Mouse (Mus musculus) midbrain, embryonic 15.5 days (tissue): ENCODE data around the gene Elmsan1. TPM values are rescaled to one million over a fixed set of nuclear protein-coding genes. Genes with fewer than 3 reads are reported as not detected.

Experiments
- ATAC-seq: fragments of 200-750 bp; cut with Nextera tagmentation; replicated peaks from 2 replicates; pipeline ENCODE4 v1.8.0; 2017; ENCODE audit warnings: moderate TSS enrichment
- H3K27ac ChIP-seq: fragments of 300-500 bp; sonication (generic); 2 replicates; pipeline ENCODE4 v1.5.1; 2015; ENCODE audit warnings: mild to moderate bottlenecking, inconsistent platforms
- H3K27me3 ChIP-seq: fragments of 300-500 bp; sonication (generic); replicated peaks from 2 replicates; pipeline ENCODE4 v1.6.1; 2015; ENCODE audit warnings: inconsistent platforms
- H3K36me3 ChIP-seq: fragments of 300-500 bp; sonication (generic); replicated peaks from 2 replicates; pipeline ENCODE4 v1.6.1; 2015; ENCODE audit warnings: inconsistent platforms
- H3K4me1 ChIP-seq: fragments of 300-500 bp; sonication (generic); 2 replicates; pipeline ENCODE4 v1.6.1; 2015; ENCODE audit warnings: inconsistent platforms
- H3K4me2 ChIP-seq: fragments of 300-500 bp; sonication (generic); 2 replicates; pipeline ENCODE4 v1.6.1; 2015; ENCODE audit warnings: inconsistent platforms, mild to moderate bottlenecking, moderate library complexity
- H3K4me3 ChIP-seq: fragments of 300-500 bp; sonication (generic); 2 replicates; pipeline ENCODE4 v1.5.1; 2015; ENCODE audit warnings: mild to moderate bottlenecking, inconsistent platforms
- H3K9ac ChIP-seq: fragments of 300-500 bp; sonication (generic); 2 replicates; pipeline ENCODE4 v1.6.1; 2015; ENCODE audit warnings: mild to moderate bottlenecking, inconsistent platforms
- H3K9me3 ChIP-seq: fragments of 300-500 bp; sonication (generic); 2 replicates; pipeline ENCODE4 v1.6.1; 2016; ENCODE audit warnings: inconsistent platforms
- WGBS: fragments of 180-500 bp; shearing (Covaris S2); methylation state at CpG from one replicate; pipeline ENCODE4 v1.1.7; 2015; ENCODE audit warnings: mixed read lengths; 5-methylcytosine and 5-hydroxymethylcytosine counted together
- polyA plus RNA-seq: library from polyadenylated mRNA; unstranded; fragments of >200 nt; fragmentation: Nextera tagmentation; extraction: Ambion mirVana; gene quantifications from 2 replicates; pipeline ENCODE4 v1.2.1, GENCODE M21; 2015

Gene Elmsan1
- polyA plus RNA-seq, 1 experiment from 2014 or later: 4.4 TPM

DNA sequence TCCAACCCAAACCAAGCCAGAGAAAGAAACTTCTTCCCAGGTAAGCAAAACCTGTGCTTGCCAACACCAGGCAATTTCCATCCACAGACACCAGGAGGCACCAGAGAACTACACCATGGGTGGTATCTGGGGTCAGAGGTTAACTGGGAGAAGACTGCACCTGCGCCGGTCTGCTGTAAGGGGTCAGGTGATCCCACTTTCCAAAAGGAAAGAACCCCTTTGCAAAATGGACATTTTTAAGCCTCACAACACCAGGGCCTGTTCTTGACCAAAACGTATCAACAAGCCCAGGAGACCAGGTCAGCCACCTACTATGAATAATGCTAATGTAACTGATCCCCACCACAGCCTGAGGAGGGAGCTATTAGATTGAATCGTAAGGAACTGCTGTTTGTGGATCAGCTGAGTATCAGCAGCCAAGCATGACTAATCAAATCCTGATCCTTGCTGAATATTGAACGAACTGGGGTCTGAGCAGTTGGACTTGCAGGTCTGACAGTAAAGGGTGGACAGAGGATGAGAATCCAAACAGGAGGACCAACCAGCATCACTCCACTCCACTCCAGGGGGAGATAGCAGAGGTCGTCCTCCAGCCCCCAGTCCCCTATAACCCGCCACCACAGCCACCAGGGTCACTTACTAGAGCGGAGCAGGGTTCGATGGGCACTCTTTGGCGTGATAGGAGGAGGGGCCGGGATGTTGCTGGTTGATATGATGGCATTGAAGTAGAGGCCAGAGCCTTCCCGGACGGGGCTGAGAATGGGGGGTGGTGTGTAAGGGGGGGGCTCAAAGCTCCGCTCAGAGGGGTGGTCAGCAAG lies 56.9 kb downstream of the Elmsan1 start:
- Histone ChIP-seq H3K4me3 (no peak overlapping the region), H3K36me3 (peaks cover 6% of the 10 kb centered on the region), H3K27ac (no peak overlapping the region), H3K4me1 (no peaks in the 10 kb centered on the region), H3K9me3 (no peaks in the 10 kb centered on the region), H3K27me3 (no peaks in the 10 kb centered on the region), H3K9ac (no peak overlapping the region), H3K4me2 (no peak overlapping the region)
- peak; percentile 48; the same call in 1 of the 2 replicates for ATAC-seq
- WGBS: 65% methylated on average over 14 of the region's 14 CpGs

DNA sequence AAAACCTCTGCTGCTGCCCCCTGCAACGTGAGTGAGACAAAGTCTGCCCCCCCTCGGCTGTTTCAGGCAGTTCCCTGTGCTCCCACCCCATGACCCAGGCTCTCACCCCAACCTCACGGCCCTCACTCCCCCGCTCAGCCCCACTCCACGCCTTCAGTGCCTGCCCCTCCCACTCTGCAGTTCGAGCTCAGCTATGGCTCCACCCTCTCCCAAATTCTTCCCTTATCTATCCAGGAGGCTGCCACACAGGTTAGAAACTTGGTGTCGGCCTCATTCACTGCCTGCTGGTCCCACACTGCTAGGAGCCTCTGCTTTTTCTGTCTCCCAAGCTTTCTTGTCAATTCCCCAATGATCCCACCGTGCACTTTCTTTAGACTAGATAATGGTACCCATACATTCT lies 57.6 kb downstream of the Elmsan1 start:
- Histone ChIP-seq H3K9me3 (no peaks in the 10 kb centered on the region), H3K4me3 (no peak overlapping the region), H3K4me1 (no peaks in the 10 kb centered on the region), H3K36me3 (peaks cover 9% of the 10 kb centered on the region), H3K27ac (no peak overlapping the region), H3K4me2 (no peak overlapping the region), H3K9ac (no peak overlapping the region), H3K27me3 (no peaks in the 10 kb centered on the region)
- 81% methylated on average over 8 of the region's 8 CpGs for WGBS
- ATAC-seq: no peak

DNA sequence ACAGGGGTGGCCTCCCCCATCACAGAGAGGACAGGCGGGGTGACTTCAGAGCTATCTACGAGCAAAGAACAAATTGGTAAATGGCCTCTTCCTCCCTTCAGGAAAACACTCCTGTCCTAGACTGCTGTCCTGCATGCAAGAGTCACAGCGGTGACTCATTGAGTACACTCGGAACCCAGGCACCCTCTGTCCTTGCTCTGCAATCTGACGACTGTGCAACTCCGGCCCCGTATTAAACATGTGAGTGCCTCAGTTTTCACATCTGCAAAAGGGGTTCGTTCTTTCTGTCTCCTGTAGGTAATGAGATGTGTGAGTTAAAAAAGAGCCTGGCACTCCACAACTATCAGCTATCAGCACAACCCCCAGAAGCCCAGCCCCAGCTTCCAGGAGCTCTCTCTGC lies 58.2 kb downstream of the Elmsan1 start:
- 94% methylated on average over 8 of the region's 8 CpGs for WGBS
- Histone ChIP-seq H3K36me3 (peaks cover 11% of the 10 kb centered on the region), H3K27me3 (no peaks in the 10 kb centered on the region), H3K4me2 (no peak overlapping the region), H3K4me1 (no peaks in the 10 kb centered on the region), H3K9ac (no peak overlapping the region), H3K9me3 (no peaks in the 10 kb centered on the region), H3K27ac (no peak overlapping the region), H3K4me3 (no peak overlapping the region)
- ATAC-seq: no peak

DNA sequence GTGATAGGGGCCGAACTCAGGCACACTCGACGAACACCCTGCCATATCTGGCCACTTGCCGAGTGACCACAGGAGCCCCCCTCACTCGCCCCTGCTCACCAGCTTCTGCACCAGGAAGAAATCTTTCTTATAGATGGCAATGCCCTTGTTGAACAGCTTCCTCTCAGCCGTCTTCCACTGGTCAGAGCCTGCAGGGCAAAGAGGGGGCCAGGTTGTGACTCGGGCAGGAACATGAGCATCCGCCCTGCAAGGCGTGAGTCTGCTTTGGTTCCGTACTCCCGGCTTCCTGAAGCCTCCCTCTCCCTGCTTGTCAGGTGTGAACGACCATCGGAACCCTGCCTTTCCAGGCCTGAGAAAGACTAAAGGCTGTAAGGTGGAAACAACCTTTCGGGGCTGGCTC lies 60.5 kb downstream of the Elmsan1 start:
- Histone ChIP-seq H3K27ac (no peak overlapping the region), H3K4me2 (no peak overlapping the region), H3K9me3 (no peaks in the 10 kb centered on the region), H3K4me3 (no peak overlapping the region), H3K4me1 (no peaks in the 10 kb centered on the region), H3K36me3 (peaks cover 11% of the 10 kb centered on the region), H3K27me3 (no peaks in the 10 kb centered on the region), H3K9ac (no peak overlapping the region)
- no peak for ATAC-seq
- WGBS: 93% methylated on average over 14 of the region's 14 CpGs

DNA sequence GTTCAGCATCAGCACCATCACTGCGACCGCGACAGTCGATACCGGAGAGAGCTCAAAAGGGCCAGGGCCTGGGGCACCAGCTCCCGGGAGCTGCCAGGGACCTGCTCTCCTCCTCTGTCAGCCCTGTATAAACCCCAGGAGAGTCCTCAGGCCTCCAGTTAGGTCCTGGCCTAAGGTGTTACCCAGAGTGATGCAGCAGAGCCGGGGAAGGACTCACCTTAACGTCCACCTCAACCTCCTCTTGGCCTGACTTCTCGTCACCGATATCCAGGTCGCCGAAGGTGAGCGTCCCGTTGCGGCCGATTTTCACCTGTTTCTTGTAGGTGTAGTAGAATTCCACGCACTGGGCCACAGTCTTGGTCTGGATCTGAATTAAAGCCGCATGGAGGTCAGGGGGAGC lies 62.5 kb downstream of the Elmsan1 start:
- Histone ChIP-seq H3K4me3 (no peak overlapping the region), H3K36me3 (peaks cover 11% of the 10 kb centered on the region), H3K9ac (no peak overlapping the region), H3K27me3 (no peaks in the 10 kb centered on the region), H3K27ac (no peak overlapping the region), H3K4me1 (no peaks in the 10 kb centered on the region), H3K9me3 (no peaks in the 10 kb centered on the region), H3K4me2 (no peak overlapping the region)
- WGBS: 95% methylated on average over 18 of the region's 18 CpGs
- no peak for ATAC-seq

DNA sequence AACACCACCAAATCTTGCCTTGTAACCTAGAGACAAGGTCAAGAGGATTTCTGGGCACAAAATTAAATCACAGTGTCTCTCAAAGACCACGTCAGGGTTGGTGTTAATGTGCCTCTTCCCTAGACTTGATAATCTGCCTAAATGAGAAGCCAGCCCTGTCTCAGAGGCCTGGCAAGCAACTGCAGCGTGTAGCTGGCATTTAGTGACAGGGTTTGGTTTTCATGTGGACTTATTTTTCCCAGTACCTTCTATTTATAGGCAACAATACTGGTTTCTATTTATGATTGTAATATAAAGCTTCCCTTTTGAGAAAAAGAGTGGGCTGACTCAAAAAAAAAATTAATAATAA lies 63.2 kb downstream of the Elmsan1 start:
- ATAC-seq: no peak
- no peak overlapping the region for H3K27ac ChIP-seq
- no peaks in the 10 kb centered on the region for H3K9me3 ChIP-seq
- no peaks in the 10 kb centered on the region for H3K4me1 ChIP-seq
- no peaks in the 10 kb centered on the region for H3K27me3 ChIP-seq
- 77% methylated on average over 2 of the region's 2 CpGs for WGBS
- H3K4me3 ChIP-seq: no peak overlapping the region
- H3K4me2 ChIP-seq: no peak overlapping the region
- no peak overlapping the region for H3K9ac ChIP-seq
- H3K36me3 ChIP-seq: peaks cover 11% of the 10 kb centered on the region

DNA sequence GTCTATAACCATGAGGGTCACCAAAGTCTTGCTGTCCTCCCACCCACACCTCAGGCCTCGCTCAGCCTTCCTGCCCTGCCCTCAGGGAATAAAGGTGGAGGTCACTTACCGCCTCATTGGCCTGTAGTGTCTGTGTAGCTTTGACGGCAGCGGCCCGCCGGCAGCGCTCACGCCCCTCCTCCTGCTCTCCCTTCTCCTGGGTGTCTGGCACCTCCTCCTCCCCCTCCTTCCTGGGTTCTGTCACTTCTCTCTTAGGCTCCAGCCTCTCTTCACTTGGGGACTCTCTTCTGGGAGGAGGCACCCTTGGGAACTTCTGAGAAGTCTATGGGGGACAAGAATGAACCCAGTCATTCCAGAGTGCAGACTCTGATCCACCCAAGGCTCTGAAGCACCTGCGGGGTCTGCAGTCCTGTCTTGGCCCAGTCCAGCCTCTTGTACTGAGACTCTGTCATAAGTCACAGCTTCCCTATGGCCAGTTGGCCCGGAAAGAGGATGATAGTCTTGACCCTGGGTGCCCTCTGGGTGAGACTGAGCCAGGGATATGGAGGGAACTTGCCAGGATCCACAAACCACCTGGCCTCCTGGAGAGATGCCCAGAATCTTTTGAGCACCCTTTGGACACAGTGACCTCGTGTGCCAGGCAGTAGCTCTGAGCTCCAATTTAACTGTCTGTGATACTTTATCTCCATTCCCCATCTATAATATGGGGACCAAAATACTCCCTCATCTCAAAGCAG lies 63.7 kb downstream of the Elmsan1 start:
- ATAC-seq: no peak
- 74% methylated on average over 11 of the region's 11 CpGs for WGBS
- Histone ChIP-seq H3K9me3 (no peaks in the 10 kb centered on the region), H3K9ac (no peak overlapping the region), H3K27me3 (no peaks in the 10 kb centered on the region), H3K36me3 (peaks cover 11% of the 10 kb centered on the region), H3K4me3 (no peak overlapping the region), H3K4me2 (no peak overlapping the region), H3K4me1 (peaks cover 4% of the 10 kb centered on the region), H3K27ac (no peak overlapping the region)

DNA sequence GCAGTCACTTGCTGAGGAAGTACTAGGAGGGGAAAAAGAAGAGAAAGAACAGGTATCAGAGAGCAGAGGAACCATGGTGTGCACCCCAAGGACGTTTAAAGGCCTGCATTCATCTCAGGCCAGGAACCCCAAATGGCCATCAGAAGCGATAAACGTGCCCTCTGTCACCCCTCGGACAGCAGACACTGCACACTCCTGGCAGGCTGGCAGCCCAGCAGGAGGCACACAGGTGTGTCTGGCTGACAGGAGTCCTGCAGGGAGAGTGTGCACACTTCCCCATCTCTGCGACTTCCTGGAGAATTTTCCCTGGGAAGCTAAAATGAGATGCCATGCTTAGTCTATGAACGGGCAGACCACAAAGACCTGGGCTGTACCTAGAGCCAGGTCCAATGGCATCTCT lies 65.3 kb downstream of the Elmsan1 start:
- H3K27ac ChIP-seq: no peak overlapping the region
- WGBS: 85% methylated on average over 6 of the region's 6 CpGs
- peaks cover 11% of the 10 kb centered on the region; the same call in 1 of the 2 replicates for H3K36me3 ChIP-seq
- H3K4me2 ChIP-seq: no peak overlapping the region
- no peaks in the 10 kb centered on the region for H3K9me3 ChIP-seq
- no peak overlapping the region for H3K4me3 ChIP-seq
- peaks cover 14% of the 10 kb centered on the region for H3K4me1 ChIP-seq
- ATAC-seq: no peak
- H3K27me3 ChIP-seq: no peaks in the 10 kb centered on the region
- no peak overlapping the region for H3K9ac ChIP-seq

DNA sequence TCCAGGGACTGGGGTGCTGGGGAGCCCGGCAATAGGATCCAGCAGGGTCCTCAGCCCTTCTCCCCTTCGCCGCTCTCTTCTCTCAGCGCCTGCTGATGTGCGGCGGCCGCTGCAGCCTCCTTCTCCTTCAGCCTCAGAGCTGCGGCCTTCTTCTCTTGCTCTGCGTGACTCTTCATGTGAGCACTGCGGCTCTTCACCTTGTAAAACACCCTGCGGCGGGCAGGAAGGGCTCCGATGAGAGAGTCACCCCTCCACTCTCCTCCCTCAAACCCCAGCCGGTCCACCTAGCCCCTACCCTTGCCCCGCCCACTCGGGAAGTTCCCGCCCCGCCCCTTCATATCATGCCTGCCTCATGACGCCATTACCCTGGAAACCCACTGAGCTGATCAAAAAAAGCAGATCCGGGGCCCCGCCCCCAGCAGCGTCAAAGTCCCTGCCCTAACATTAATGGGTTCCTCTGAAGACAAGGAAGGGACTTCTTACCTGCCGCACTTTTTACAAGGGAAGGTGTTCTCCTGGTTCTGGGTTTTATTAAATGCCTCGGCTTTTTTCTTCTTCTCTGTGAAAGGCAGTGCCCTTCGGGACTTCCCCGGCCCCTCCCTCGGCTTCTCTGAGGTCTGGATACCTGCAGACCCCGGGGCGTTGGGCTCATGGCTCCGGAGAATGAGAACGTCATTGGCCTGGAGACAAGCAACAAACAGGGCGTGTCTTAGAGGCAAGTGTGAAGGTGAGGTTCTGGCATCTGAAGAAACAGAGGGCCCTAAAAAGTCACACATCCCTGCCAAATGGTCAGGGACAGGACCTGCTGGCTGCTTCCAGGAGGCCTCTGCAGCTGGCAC lies 66.1 kb downstream of the Elmsan1 start:
- Histone ChIP-seq H3K36me3 (peaks cover 8% of the 10 kb centered on the region; the same call in 1 of the 2 replicates), H3K4me2 (no peak overlapping the region), H3K27ac (no peak overlapping the region), H3K4me3 (no peak overlapping the region), H3K9me3 (no peaks in the 10 kb centered on the region), H3K9ac (no peak overlapping the region), H3K4me1 (peaks cover 18% of the 10 kb centered on the region), H3K27me3 (no peaks in the 10 kb centered on the region)
- 74% methylated on average over 32 of the region's 32 CpGs for WGBS
- no peak for ATAC-seq

DNA sequence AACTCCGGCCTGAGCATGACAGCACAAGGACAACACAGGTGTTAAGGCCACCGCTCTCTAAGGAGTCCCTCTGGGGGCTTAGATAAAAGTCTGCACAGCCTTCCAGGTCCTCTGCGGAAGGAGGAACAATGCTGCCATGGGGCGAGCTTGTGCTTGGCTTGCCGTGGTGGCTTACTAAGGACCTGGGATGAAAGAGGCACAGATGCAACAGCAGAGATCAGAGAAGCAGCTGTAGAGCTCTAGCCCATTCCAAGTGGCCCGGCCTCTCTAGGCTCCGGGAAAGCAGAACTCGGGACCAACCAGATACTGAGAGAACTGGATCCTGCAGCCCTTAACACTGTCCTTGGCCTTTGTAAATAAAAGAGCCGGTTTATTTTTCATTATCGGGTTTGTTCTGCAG lies 66.8 kb downstream of the Elmsan1 start:
- Histone ChIP-seq H3K4me2 (no peak overlapping the region), H3K27me3 (no peaks in the 10 kb centered on the region), H3K4me1 (peaks cover 24% of the 10 kb centered on the region), H3K4me3 (no peak overlapping the region), H3K36me3 (0 out of 2 replicates have a peak, but pooled peaks cover 6% of the 10 kb centered on the region), H3K27ac (no peak overlapping the region), H3K9ac (no peak overlapping the region), H3K9me3 (no peaks in the 10 kb centered on the region)
- 89% methylated on average over 10 of the region's 10 CpGs for WGBS
- no peak for ATAC-seq

DNA sequence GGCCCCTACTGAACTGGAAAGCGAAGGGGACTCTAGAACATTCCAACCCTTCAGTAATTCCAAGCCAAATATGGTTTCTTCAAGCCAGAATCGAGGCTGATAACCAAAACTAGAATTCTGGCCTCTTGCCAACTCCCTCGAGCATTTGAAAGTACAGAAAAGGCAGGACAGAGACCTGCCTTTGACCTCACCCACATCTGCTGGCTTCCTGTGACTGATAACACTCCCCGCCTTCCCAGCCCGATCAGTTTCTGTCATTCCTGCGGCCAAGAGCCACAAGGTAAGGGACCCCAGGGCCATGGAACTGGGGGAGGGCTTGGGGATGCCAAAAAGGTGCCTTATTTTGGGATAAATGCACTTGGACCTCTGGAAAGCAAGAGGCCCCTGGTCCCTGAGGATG lies 67.7 kb downstream of the Elmsan1 start:
- Histone ChIP-seq H3K27me3 (no peaks in the 10 kb centered on the region), H3K4me3 (no peak overlapping the region), H3K36me3 (0 out of 2 replicates have a peak, but pooled peaks cover 1% of the 10 kb centered on the region), H3K27ac (no peak overlapping the region), H3K4me2 (no peak overlapping the region), H3K9ac (no peak overlapping the region), H3K4me1 (peaks cover 27% of the 10 kb centered on the region), H3K9me3 (no peaks in the 10 kb centered on the region)
- 68% methylated on average over 6 of the region's 6 CpGs for WGBS
- ATAC-seq: no peak

DNA sequence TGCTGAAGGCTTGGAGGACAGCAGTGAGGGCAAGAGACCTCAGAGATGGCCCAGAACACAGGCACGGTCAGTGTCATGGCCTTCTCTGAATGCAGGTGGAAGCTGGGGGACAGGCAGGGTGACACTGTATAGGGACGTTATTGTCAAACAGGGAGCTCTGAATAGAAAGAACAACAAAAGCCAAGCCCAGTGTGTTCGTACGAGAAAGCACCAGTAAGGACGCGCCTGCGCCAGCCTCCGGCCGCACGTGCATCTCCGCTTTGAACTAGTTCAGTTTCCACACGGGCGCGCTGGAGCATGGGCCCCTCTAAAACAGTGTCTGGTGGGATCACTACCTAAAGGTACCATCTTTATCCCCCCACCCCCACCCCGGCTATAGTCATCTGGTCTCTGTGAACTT lies 68.7 kb downstream of the Elmsan1 start:
- 46% methylated on average over 15 of the region's 15 CpGs for WGBS
- H3K4me3 ChIP-seq: 0 out of 2 replicates have a peak overlapping the region, but pooled peaks have one; percentile 0
- no peaks in the 10 kb centered on the region for H3K27me3 ChIP-seq
- no peaks in the 10 kb centered on the region for H3K9me3 ChIP-seq
- ATAC-seq: no peak
- peak overlapping the region; percentile 17; the same call in 1 of the 2 replicates for H3K4me2 ChIP-seq
- H3K36me3 ChIP-seq: no peaks in the 10 kb centered on the region
- no peak overlapping the region for H3K9ac ChIP-seq
- H3K4me1 ChIP-seq: peaks cover 27% of the 10 kb centered on the region
- no peak overlapping the region for H3K27ac ChIP-seq
